Mouse (Mus musculus) CD4-positive naive resting alpha-beta T cell, adult 76 days (primary cell): ENCODE results near the gene Mcoln1. TPM values are rescaled to one million over a fixed set of nuclear protein-coding genes. Genes with fewer than 3 reads are reported as not detected.

Experiments used
- total RNA-seq: library from RNA; stranded (reverse); gene quantifications from one replicate; pipeline ENCODE4 v1.2.4, GENCODE M21; 2023

Mcoln1 gene
- 68.8 TPM for total RNA-seq

GRCm38 (mm10) chr8:3500235-3501090, at the start of gene Mcoln1:
Gene Mcoln1, plus strand, starts transcription at chr8:3500457.

GRCm38 (mm10) chr8:3467006-3467885, 33.0 kb upstream of the Mcoln1 start, which contains the start of gene Pex11g:
Gene Pex11g, minus strand, starts transcription at chr8:3467680.

GRCm38 (mm10) chr8:3470562-3470961, 29.7 kb upstream of the Mcoln1 start, which contains the start of gene Tex45:
Gene Tex45, plus strand, starts transcription at chr8:3470862.

GRCm38 (mm10) chr8:3492901-3493844, 7.1 kb upstream of the Mcoln1 start, which contains the start of gene Zfp358:
Gene Zfp358, plus strand, starts transcription at chr8:3493138.

GRCm38 (mm10) chr8:3515260-3515671, 15.0 kb downstream of the Mcoln1 start, which contains the start of gene Pnpla6:
Gene Pnpla6, plus strand, starts transcription at chr8:3515384.

Other genes with a start within 250 kb of the Mcoln1 start
- gene Insr, start 220.8 kb upstream of the Mcoln1 start, total RNA-seq: 52.8 TPM
- gene A430078G23Rik, start 147.0 kb upstream of the Mcoln1 start, total RNA-seq: 252 TPM
- gene Arhgef18, start 107.5 kb upstream of the Mcoln1 start, total RNA-seq: 257 TPM
- gene Pex11g, start 32.8 kb upstream of the Mcoln1 start, total RNA-seq: 0.79 TPM
- gene Tex45, start 29.6 kb upstream of the Mcoln1 start, total RNA-seq: 13.0 TPM
- gene Zfp358, start 7.3 kb upstream of the Mcoln1 start, total RNA-seq: 4.0 TPM
- 46.8 TPM for gene Pnpla6, start 14.9 kb downstream of the Mcoln1 start, total RNA-seq
- not detected for gene C330021F23Rik, start 67.5 kb downstream of the Mcoln1 start, total RNA-seq
- not detected for gene Camsap3, start 86.8 kb downstream of the Mcoln1 start, total RNA-seq
- gene Xab2, start 120.9 kb downstream of the Mcoln1 start, total RNA-seq: 91.9 TPM
- gene Pet100, start 121.1 kb downstream of the Mcoln1 start, total RNA-seq: 32.2 TPM
- gene Pcp2, start 125.1 kb downstream of the Mcoln1 start, total RNA-seq: not detected
- 186 TPM for gene Stxbp2, start 130.5 kb downstream of the Mcoln1 start, total RNA-seq
- gene Retn, start 155.3 kb downstream of the Mcoln1 start, total RNA-seq: not detected
- gene Mcemp1, start 165.3 kb downstream of the Mcoln1 start, total RNA-seq: 0.38 TPM
- gene Fcor, start 171.9 kb downstream of the Mcoln1 start, total RNA-seq: not detected
- gene Trappc5, start 175.8 kb downstream of the Mcoln1 start, total RNA-seq: 14.5 TPM
- 42.6 TPM for gene Fcer2a, start 193.7 kb downstream of the Mcoln1 start, total RNA-seq
- not detected for gene Clec4g, start 220.2 kb downstream of the Mcoln1 start, total RNA-seq
- gene Cd209a, start 248.5 kb downstream of the Mcoln1 start, total RNA-seq: 2.2 TPM